Mouse (Mus musculus): ENCODE measurements at regions not wholly inside any gene's neighbourhood (a gene's known extent, or its start where the extent isn't known, plus 50 kb on each side); places are given as distances from the start of the nearest gene placed in this dataset.

GRCm38 (mm10) chr6:51119691-51120302, 312.7 kb upstream of the Nfe2l3 start:
- peak; percentile 33 for DNase-seq

GRCm38 (mm10) chr6:51122941-51123340, 309.5 kb upstream of the Nfe2l3 start:
- no peak for DNase-seq

- no peak for DNase-seq
Measured at GRCm38 (mm10) chr6:51127851-51128250, 304.6 kb upstream of the Nfe2l3 start.

- no peak for DNase-seq
Measured at GRCm38 (mm10) chr6:51129096-51129495, 303.4 kb upstream of the Nfe2l3 start.

GRCm38 (mm10) chr6:51129591-51129990, 302.9 kb upstream of the Nfe2l3 start:
- peak; percentile 26 for DNase-seq

GRCm38 (mm10) chr6:51144762-51145161, 287.7 kb upstream of the Nfe2l3 start:
- no peak for DNase-seq

- DNase-seq, result no peak
Measured at GRCm38 (mm10) chr6:51145863-51146262, 286.6 kb upstream of the Nfe2l3 start.

- DNase-seq, result no peak
Measured at GRCm38 (mm10) chr6:51148821-51149220, 283.6 kb upstream of the Nfe2l3 start.

GRCm38 (mm10) chr6:51150066-51150465, 282.4 kb upstream of the Nfe2l3 start:
- no peak for DNase-seq

- DNase-seq, result no peak
Measured at GRCm38 (mm10) chr6:51150486-51150885, 282.0 kb upstream of the Nfe2l3 start.

GRCm38 (mm10) chr6:51150916-51151315, 281.6 kb upstream of the Nfe2l3 start:
- no peak for DNase-seq

GRCm38 (mm10) chr6:51156836-51157370, 275.6 kb upstream of the Nfe2l3 start:
- no peak for DNase-seq

GRCm38 (mm10) chr6:51161149-51161548, 271.3 kb upstream of the Nfe2l3 start:
- no peak for DNase-seq

GRCm38 (mm10) chr6:51162208-51163082, 270.0 kb upstream of the Nfe2l3 start:
- DNase-seq, result no peak

GRCm38 (mm10) chr6:51163266-51163665, 269.2 kb upstream of the Nfe2l3 start:
- DNase-seq, result no peak

GRCm38 (mm10) chr6:51163882-51164281, 268.6 kb upstream of the Nfe2l3 start:
- DNase-seq, result no peak

GRCm38 (mm10) chr6:51167028-51167427, 265.4 kb upstream of the Nfe2l3 start:
- DNase-seq, result no peak

GRCm38 (mm10) chr6:51168048-51168447, 264.4 kb upstream of the Nfe2l3 start:
- DNase-seq, result peak; percentile 87

- peak; percentile 68 for DNase-seq
Measured at GRCm38 (mm10) chr6:51168775-51169695, 263.4 kb upstream of the Nfe2l3 start.

- peak; percentile 40 for DNase-seq
Measured at GRCm38 (mm10) chr6:51169971-51170411, 262.5 kb upstream of the Nfe2l3 start.

- peak; percentile 81 for DNase-seq
Measured at GRCm38 (mm10) chr6:51170414-51170813, 262.1 kb upstream of the Nfe2l3 start.

GRCm38 (mm10) chr6:51170871-51171270, 261.6 kb upstream of the Nfe2l3 start:
- peak; percentile 71 for DNase-seq

GRCm38 (mm10) chr6:51171761-51172160, 260.7 kb upstream of the Nfe2l3 start:
- DNase-seq, result peak; percentile 61
